Mouse (Mus musculus) right cerebral cortex, postnatal 36 days (tissue): ENCODE data around the gene Olfr715b.
"Not testable (repeated sequence)": the region's sequence is repeated elsewhere in the genome, so short reads cannot be mapped to it uniquely, and the experiment has no call there.

Experiments used
- DNase-seq, 2 experiments: peaks; one replicate each; pipeline ENCODE4 v3.0.0; 2022; ENCODE audit warnings: low spot score in 2 of 2, mixed read lengths in 1 of 2

Gene Olfr715b

DNA sequence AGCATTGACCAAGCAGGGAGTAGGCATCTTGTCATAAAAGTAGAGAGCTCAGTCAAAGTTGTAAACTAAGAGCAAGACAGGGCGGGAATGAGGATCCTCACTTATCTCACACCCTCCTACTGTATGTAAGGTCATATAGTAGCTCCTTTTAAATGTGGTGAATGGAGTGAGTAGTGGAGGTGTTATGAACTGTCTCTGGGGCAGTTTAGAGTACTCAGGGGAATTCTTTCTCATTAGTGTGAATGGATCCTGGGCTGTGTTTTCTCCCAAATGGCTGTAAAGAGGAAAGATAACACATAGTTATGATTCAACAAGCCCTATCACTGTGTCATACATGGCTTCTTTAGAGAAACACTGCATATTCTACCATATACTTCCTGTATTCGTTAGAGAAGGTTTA, at the start of gene Olfr715b:
Olfr715b (minus strand) TSS at position 101 of the 400 bp plus-strand sequence.
- not testable (repeated sequence) for DNase-seq

GRCm38 (mm10) chr7:107138027-107138426, 27.9 kb upstream of the Olfr715b start, which contains the start of gene Olfr716:
TSS of gene Olfr716 (plus strand) at chr7:107138327.
- not testable (repeated sequence) for DNase-seq

DNA sequence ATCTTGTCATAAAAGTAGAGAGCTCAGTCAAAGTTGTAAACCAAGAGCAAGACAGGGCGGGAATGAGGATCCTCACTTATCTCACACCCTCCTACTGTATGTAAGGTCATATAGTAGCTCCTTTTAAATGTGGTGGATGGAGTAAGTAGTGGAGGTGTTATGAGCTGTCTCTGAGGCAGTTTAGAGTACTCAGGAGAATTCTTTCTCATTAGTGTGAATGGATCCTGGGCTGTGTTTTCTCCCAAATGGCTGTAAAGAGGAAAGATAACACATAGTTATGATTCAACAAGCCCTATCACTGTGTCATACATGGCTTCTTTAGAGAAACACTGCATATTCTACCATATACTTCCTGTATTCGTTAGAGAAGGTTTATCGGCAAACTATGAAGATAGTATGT, 20.8 kb upstream of the Olfr715b start, which contains the start of gene Olfr715:
Olfr715 (minus strand) TSS at position 101 of the 400 bp plus-strand sequence.
- DNase-seq, result not testable (repeated sequence)

DNA sequence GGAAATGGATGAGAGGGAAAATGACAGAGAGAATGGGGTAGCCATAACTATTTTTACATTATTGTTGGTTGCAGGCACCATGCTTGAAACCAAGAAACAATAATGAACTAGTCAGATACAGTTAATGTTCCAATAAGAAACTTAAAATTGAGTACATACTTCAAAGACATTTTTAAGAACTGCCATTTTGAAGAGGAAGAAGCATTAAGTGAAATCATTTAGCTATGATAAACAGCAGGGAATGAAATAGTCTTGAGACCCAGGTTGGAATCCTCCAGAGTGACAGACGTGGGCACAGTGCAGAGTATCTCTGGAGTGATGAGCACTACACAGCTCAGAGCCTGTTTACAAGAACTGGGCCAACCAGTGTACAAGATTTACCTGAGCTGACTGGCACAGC, 17.2 kb downstream of the Olfr715b start, which contains the start of gene Olfr17:
Olfr17 (plus strand) TSS at position 301 of the 400 bp plus-strand sequence.
- no peak for DNase-seq

DNA sequence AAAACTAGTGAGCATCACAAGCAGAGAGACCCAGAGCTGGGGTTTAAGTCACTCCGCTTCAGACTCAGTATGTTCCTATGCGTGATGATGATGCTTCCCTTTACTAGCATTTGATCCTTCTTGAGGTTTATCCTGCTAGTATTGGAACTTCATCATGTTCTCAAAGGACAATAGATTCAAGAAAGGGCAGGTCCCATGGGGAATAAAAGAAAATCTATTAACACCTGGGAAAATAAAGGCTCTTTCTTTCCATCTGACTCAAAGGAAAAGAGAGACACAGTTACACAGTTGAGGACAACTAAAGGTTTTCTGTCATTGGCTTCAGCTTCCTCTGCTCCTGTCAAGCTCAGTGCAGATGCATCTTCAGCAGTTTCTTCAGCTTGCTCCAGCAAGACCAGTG, 39.5 kb downstream of the Olfr715b start, which contains the start of gene Olfr714:
Olfr714 (plus strand) TSS at position 301 of the 400 bp plus-strand sequence.
- DNase-seq, result no peak
